Mouse (Mus musculus): Measurements from ENCODE around the gene Acacb. TPM values are rescaled to one million over a fixed set of nuclear protein-coding genes. Genes with fewer than 3 reads are reported as not detected.

Gene Acacb
- total and polyA plus RNA-seq, 3 experiments = 3.9 to 16.3 (median 13.4) TPM

GRCm38 (mm10) chr5:114137481-114138276 lies 8.7 kb upstream of the Acacb start:
- in situ Hi-C loops (cut with MboI; ENCODE audit: low pct_ligation_motif_present, low pct_unique_long_range_greater_than_20kb, low sequenced_read_pairs) = no loop called here
- H3K27ac ChIP-seq (ENCODE audit: insufficient read depth, low read depth) = no peak overlapping the region

GRCm38 (mm10) chr5:114138277-114139164 lies 7.8 kb upstream of the Acacb start:
- dilution Hi-C loops (cut with MboI; ENCODE audit: extremely low pct_ligation_motif_present, extremely low pct_unique_long_range_greater_than_20kb, low sequenced_read_pairs) = no loop called here
- H3K4me2 ChIP-seq (ENCODE audit: insufficient read depth, low read depth, poor library complexity, severe bottlenecking) = no peak overlapping the region
- H3K79me2 ChIP-seq (replicated peaks; ENCODE audit: control insufficient read depth, extremely low read depth, insufficient read depth, poor library complexity, severe bottlenecking) = peaks cover 2% of the 10 kb centered on the region; the same call in 1 of the 2 replicates

More at GRCm38 (mm10) chr5:114137481-114138276, 8.7 kb upstream of the Acacb start:
- Histone ChIP-seq H3K36me3 (replicated peaks in 1 of 2; ENCODE audit: control insufficient read depth in 1 of 2, insufficient read depth in 1 of 2, low read length in 1 of 2) (peaks cover 47 to 79% of the 10 kb centered on the region in 2 experiments), H3K4me1 (ENCODE audit: control insufficient read depth in 1 of 2, insufficient read depth in 2 of 2) (peaks cover 3 to 49% of the 10 kb centered on the region in 2 experiments; a peak in 3 of 4 replicates), H3K9ac (ENCODE audit: insufficient read depth, low read depth) (no peak overlapping the region), H3K4me3 (replicated peaks in 1 of 3; ENCODE audit: low read depth in 2 of 3, low read length in 2 of 3, poor library complexity in 1 of 3) (no peak overlapping the region), H3K79me2 (replicated peaks; ENCODE audit: control insufficient read depth, extremely low read depth, insufficient read depth, poor library complexity, severe bottlenecking) (peaks cover 6% of the 10 kb centered on the region), H3K9me3 (replicated peaks; ENCODE audit: low read length) (no peaks in the 10 kb centered on the region), H3K4me2 (ENCODE audit: insufficient read depth, low read depth, poor library complexity, severe bottlenecking) (no peak overlapping the region), H3K27me3 (replicated peaks) (no peaks in the 10 kb centered on the region)
- dilution Hi-C loops (cut with MboI; ENCODE audit: extremely low pct_ligation_motif_present, extremely low pct_unique_long_range_greater_than_20kb, low sequenced_read_pairs) = no loop called here
- TF ChIP-seq SMC3 (IDR thresholded peaks at IDR 0.05; ENCODE audit: low read depth, low read length) = no peak
- TF ChIP-seq E2F4 (IDR thresholded peaks at IDR 0.05; ENCODE audit: insufficient replicate concordance, low read depth, low read length) = no peak
- no peak for TF ChIP-seq POLR2A (IDR thresholded peaks at IDR 0.05; ENCODE audit: low read depth, low read length)
- TF ChIP-seq NELFE (IDR thresholded peaks at IDR 0.05; ENCODE audit: low read depth, low read length) = no peak
- no peak for TF ChIP-seq MAX (IDR thresholded peaks at IDR 0.05; ENCODE audit: low read length)
- TF ChIP-seq ZKSCAN1 (IDR thresholded peaks at IDR 0.05; ENCODE audit: borderline replicate concordance, low read depth, low read length) = no peak
- no peak for TF ChIP-seq IRF4 (IDR thresholded peaks at IDR 0.05; ENCODE audit: low read depth, low read length)
- no peak for TF ChIP-seq CHD1 (IDR thresholded peaks at IDR 0.05; ENCODE audit: low read depth, low read length)
- no peak for TF ChIP-seq EP300 (IDR thresholded peaks at IDR 0.05; ENCODE audit: low read length)
- TF ChIP-seq USF2 (conservative IDR thresholded peaks at IDR 0.05; ENCODE audit: low read depth, low read length) = no peak
- TF ChIP-seq JUND (conservative IDR thresholded peaks at IDR 0.05; ENCODE audit: low read depth, low read length) = no peak
- TF ChIP-seq RAD21 (IDR thresholded peaks at IDR 0.05; ENCODE audit: low read depth, low read length) = no peak
- TF ChIP-seq KAT2A (IDR thresholded peaks at IDR 0.05; ENCODE audit: insufficient replicate concordance, low read length) = no peak
- no peak for DNase-seq (ENCODE audit: extremely low read depth)

More at GRCm38 (mm10) chr5:114138277-114139164, 7.8 kb upstream of the Acacb start:
- Histone ChIP-seq H3K9ac (ENCODE audit: insufficient read depth, low read depth) (no peak overlapping the region), H3K27ac (ENCODE audit: insufficient read depth, low read depth) (no peak overlapping the region), H3K27me3 (replicated peaks) (no peaks in the 10 kb centered on the region), H3K4me1 (ENCODE audit: control insufficient read depth in 1 of 2, insufficient read depth in 2 of 2) (peaks cover 1 to 49% of the 10 kb centered on the region in 2 experiments; a peak in 3 of 4 replicates), H3K4me3 (replicated peaks in 1 of 3; ENCODE audit: low read depth in 2 of 3, low read length in 2 of 3, poor library complexity in 1 of 3) (no peak overlapping the region), H3K36me3 (replicated peaks in 1 of 2; ENCODE audit: control insufficient read depth in 1 of 2, insufficient read depth in 1 of 2, low read length in 1 of 2) (peaks cover 47 to 72% of the 10 kb centered on the region in 2 experiments), H3K9me3 (replicated peaks; ENCODE audit: low read length) (no peaks in the 10 kb centered on the region)
- no peak for DNase-seq (ENCODE audit: extremely low read depth)
- in situ Hi-C loops (cut with MboI; ENCODE audit: low pct_ligation_motif_present, low pct_unique_long_range_greater_than_20kb, low sequenced_read_pairs) = no loop called here
- TF ChIP-seq MYC (IDR thresholded peaks at IDR 0.05; ENCODE audit: low read depth, low read length) (no peak), POLR2A (IDR thresholded peaks at IDR 0.05; ENCODE audit: low read depth, low read length) (no peak), CTCF (conservative IDR thresholded peaks at IDR 0.05 in 1 of 2, IDR thresholded peaks at IDR 0.05 in 1 of 2; ENCODE audit: low read depth in 2 of 2, low read length in 2 of 2) (no peak), TBP (conservative IDR thresholded peaks at IDR 0.05; ENCODE audit: low read depth, low read length) (no peak), BHLHE40 (IDR thresholded peaks at IDR 0.05; ENCODE audit: low read depth, low read length) (no peak), POLR2AphosphoS2 (IDR thresholded peaks at IDR 0.05; ENCODE audit: low read depth, low read length) (no peak), USF2 (conservative IDR thresholded peaks at IDR 0.05; ENCODE audit: low read depth, low read length) (no peak), ETS1 (conservative IDR thresholded peaks at IDR 0.05; ENCODE audit: low read depth, low read length) (no peak), JUND (conservative IDR thresholded peaks at IDR 0.05; ENCODE audit: low read depth, low read length) (no peak), IRF4 (IDR thresholded peaks at IDR 0.05; ENCODE audit: low read depth, low read length) (no peak), CHD1 (IDR thresholded peaks at IDR 0.05; ENCODE audit: low read depth, low read length) (no peak), ZMIZ1 (IDR thresholded peaks at IDR 0.05; ENCODE audit: low read depth, low read length) (no peak), SIN3A (IDR thresholded peaks at IDR 0.05; ENCODE audit: low read length) (no peak), TCF12 (IDR thresholded peaks at IDR 0.05; ENCODE audit: low read depth, low read length) (no peak), UBTF (IDR thresholded peaks at IDR 0.05; ENCODE audit: low read depth, low read length) (no peak), CHD2 (IDR thresholded peaks at IDR 0.05; ENCODE audit: low read length) (no peak), ZNF384 (IDR thresholded peaks at IDR 0.05; ENCODE audit: low read depth, low read length) (no peak), RAD21 (IDR thresholded peaks at IDR 0.05; ENCODE audit: low read depth, low read length) (no peak)
